Mouse (Mus musculus) cerebellum, adult 18-20 months (tissue): ENCODE results near the gene St5.
A peak's percentile ranks its signal among the peaks of the same experiment; 100 is the strongest.

Experiments
- DNase-seq, 2 experiments: peaks; one replicate each; pipeline ENCODE4 v3.0.0; 2021

St5 gene

DNA sequence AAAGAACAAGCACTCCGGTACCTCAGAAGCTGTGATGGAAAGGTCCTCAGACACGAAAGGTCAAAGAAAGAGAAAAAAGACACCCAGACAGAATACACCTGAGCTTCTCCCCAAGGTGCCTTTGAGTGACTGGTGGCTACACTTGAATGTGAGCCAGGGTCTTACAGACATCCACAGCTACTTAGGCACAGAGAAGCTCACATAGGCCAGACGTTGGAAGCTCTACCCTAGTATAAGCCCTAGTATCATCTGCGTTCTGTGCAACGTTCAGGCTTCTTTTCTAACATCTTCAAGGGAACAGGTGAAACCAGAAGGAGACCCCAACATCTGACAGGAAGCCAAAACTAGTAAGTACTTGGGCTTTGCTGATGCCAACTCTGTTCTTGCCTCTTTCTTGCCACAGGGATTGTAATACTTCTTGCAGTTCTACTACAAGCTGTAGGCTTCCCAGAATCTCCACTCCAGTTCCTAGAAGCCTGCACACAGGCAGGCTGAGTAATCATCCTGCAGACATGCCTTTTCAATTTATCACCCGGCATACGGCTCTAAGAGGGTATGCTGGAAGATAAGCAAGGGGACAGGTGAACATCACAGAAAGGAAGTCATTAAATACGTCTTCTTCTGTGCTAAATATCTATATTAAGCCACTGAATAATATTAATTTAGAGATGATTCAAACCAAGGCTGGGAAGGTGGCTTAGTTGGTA lies 67.2 kb downstream of the St5 start:
- no peak for DNase-seq

DNA sequence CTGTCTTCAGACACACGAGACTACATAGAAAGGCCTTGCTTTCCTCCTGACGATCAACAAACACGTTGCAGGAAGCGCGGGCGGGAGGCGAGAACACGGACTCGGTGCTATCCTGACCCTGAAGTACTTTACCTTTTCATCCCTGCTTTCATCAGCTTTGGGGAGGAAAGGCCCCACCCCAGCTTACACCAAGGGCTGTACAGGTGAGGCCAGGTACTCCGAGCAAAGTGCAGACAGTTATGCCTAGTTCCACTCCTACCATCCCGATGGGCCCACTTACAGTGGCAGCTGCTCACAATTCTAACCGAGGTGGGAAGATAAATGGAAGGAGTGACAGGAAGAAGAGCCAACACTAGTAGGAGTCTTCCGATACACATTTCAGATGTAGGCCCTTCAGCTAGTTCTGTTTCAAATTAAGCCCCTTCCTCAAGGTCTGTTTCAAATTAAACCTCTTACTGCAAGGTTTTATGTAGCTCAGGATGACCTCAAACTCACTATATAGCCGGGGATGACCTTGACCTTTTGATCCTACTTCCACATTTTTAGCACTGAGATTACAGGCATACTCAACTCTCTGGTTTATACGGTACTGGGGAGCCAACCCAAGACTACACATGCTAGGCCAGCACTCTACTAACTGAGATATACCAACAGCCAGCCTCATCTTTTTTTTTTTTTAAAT lies 69.9 kb downstream of the St5 start:
- DNase-seq, result no peak

DNA sequence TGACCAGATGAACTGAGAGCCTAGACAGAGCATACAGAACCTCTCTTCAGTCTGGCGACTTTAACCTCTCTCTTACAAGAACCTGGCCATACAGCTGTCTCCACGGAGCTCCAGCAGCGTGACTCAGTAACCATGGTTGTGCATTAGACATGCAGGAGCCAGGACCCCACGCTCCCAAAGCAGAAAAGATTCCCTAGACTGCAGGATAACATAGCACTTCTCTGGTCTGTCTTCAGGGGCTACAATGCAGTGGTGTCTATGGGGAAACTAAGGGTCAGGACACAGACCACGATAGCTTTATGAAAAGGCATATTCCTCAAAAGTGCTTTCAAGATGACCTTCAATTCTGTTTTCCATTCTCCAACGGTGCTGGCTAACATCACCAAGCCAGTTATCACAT lies 72.1 kb downstream of the St5 start:
- DNase-seq, result no peak

DNA sequence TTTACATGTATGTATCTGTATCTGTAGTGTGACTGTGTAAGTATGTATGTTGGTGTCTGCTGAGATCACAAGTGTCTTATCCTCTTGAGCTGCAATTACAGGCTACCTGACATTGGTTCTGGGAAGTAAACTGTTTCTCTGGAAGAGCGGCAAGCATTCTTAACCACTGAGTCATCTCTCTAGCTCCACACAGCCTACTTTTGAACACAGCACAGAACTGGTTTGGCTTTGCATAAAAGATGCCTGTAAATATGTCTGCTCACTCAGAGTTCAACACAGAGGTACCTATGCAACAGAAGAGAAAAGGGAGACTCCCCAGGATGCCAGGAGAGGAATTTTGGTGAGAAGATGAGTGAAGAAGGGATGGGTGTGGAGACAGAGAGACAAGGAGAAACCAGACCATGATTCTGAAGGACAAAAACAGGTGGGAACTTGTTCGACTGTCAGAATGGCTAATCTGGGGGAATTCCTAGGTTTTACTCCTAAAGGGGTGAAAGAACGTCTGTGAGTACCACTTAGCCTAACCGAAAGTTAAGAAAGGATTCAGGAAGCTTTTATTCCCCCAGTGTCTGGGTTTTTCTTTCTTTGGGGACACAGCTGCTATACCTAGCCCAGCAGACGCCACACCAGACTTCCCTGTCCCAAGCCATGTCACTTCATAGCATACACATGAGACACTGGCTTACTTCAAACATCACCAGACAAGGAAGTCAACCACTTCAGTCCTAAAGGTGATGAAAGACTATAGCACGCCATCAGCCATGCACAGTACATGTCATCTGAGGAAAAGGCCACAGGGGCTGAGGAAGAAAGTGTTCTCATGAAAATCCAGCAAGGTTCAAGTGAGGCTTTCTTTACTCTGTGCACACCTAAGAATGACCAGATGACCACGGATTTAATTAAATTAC lies 73.3 kb downstream of the St5 start:
- no peak for DNase-seq

DNA sequence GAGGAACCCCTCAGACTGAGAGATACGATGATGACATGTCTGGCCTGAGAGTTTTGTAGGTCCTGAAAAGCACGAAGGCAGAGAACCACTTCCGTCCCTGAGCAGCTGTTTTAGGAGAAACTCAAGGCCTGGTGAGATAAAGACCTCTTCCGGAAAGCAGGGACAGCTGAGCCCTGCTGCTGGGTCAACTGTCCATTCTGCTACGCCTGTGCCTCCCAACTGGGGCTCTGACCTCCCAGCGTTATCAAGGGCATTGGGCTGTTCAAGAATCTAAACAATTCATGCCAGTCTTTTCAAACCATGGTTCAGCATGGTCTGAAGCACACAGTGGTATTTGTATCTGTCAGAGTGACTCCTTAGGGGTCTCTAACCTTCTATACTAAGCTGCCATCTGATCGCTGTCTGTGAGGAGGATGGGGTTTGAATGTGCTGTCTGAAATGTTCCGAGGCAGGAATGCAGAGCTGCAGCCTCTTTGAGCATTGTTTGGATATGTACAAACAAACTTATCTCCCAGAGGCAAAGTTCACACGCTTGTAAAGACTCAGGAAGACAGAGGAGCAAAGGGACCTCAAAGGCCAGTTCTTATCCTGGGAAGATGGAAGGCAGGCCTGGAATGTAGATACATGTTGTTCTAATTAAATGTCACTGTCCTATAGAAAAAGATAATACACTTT lies 74.3 kb downstream of the St5 start:
- DNase-seq, result no peak

DNA sequence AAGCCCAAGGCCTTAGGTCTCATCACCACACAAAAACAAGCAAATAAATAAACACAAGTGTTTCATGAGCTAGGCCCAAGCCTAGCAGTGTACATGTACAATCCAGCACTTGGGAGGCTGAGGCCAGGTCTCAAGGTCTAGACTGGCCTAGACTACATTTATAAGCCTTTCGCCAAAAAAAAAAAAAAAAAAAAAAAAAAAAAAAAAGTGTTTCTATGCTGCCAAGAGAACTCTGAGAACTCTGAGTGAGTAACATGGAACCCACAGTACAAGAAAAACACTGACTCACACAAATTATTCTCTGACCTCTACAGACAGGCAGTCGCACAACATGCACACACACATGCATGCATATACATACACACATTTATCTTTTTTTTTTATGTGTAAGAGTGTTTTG lies 75.6 kb downstream of the St5 start:
- DNase-seq, result no peak

DNA sequence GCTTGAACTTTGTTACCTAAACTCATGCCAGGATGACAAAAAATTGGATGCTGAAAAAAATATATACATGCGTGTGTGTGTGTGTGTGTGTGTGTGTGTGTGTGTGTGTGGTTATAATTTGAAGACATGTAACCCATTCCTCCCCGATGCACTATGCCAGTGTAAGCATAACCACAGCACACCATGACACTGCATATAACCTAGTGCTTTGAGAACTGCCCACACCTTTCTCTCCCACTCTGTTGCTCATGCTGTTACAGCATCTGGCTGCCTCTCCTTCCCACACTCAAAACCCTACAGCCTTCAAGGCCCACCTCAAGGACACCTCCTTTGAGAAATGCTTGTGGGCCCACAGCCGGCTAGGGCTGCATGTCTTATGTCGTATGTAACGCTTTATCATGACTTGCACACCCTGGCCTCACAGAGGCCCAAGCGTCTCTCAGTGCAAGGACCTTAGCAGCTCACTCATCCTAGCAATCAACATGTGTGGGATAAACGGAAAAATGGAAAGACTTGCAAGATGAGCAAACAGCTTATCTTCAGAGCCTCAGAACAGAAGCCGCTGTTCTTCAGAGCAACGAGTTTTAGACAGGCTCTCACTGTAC lies 81.1 kb downstream of the St5 start:
- DNase-seq, result no peak

DNA sequence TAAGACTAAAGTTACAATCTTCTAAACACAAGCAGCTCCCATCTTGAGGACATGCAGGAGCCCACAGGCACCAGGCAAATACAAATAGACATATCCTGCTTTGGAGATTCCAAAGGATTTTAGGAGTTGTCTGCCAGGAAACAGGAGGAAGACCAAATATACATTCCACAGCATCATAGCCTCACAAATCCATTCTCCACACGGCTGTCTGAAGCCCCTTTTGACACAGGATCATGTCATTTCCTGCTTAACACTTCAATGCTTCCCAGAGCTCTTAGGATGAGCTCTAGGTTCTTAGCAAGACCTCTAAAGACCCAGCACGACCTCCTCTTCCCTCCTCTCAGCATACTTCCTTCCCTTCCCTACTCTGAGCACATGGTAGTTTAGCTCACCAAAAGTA lies 82.4 kb downstream of the St5 start:
- no peak for DNase-seq

DNA sequence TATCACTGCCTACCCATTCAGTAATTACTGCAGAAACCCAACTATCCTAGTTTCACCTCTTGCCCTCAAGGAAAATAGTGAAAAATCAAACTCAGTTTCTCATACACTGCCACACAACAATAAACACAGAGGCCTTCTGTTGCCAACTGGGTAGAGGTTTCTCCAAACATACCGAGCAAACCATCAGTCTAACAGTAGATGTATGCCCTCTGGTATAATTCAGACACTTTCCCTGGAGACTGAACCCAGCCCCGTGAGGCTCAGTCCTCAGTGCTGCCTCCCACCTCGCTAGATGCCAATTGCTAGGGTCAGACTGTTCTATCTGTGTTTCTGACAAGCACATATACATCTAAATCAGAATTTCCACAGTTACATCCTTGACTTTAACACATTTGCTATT lies 83.1 kb downstream of the St5 start:
- no peak for DNase-seq

DNA sequence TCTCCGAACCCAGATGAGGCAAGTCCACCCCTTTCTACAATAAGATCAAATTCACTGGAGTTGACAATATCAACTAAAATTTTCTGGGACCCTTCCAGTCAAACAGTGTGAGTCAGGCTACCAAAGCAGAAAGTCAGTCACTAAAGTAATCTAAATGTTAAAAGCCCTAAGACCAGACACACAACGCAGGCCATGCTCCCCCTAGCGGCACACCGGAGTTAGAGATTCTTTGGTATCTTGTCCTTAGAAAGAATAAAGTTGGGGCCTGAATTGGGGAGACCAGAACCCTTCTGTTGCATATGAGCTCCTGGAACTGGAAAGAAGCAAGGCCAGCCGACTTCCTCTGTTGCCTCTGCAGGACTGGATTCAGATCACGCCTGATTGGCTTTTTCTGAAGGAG lies 84.7 kb downstream of the St5 start:
- peak; percentile 60 to 72 for DNase-seq

DNA sequence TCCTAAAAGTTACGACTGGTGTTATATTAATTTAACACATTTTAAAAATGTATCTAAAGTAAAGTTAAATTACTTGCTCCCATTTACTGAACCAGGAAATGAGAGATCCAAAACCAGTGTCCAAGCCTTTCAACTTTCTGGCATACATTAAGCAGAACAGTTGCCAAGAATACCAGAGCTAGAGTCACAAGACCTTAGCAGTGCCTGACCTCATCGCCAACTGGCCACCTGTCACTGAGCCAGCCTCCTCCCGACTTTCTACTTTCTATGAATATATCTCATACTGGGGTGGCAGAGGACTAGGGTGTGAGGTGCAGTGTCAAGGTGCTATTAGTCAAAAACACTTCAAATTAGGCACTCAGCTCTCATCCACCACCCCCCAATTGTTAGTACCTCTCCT lies 85.6 kb downstream of the St5 start:
- DNase-seq, result peak; percentile 92 to 95

DNA sequence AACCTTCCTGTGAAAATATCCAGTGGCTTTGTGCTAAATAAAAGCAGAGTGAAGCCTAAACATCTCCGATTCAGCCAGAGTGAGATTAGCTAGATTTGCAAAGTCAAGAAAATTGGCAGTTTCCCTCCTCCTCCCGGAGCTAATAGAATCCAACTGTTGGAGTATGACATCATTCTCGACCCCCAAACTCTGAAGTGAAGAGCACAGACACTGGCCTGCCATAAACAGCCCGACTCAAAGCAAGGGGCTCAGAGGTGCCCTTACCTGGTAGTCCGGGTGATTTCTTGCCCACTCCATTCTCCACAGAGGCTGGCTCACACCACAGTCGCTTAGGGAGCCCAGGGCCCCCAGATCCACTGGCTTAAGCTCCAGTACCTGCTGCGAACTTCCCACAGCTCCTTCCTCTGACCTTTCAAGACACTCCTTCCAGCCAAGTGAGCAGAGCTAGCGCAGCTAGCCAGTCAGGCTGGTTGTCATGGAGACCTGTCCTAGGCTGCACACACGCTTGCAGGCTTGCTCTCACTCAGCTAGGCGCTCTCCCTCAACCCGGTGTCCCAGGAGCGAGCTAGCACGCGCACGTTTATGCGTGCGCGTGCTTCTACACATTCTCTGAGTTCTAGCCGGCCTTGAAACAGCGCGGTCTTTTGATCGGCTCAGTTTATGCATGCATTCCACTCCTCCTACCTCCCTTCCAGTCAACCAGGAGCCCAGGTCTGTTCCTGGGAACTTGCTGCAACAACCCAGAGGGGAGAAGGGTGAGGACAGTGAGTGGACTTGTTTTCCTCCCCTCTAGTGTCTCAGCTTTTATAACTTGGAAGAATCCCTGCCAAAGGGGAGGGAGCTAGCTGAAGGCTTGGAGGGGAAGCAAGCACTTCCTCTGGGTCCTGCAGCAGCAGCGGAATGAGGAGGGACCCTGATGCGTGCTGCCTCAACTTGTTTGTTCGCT lies 87.1 kb downstream of the St5 start:
- DNase-seq, result peak; percentile 82 to 92

DNA sequence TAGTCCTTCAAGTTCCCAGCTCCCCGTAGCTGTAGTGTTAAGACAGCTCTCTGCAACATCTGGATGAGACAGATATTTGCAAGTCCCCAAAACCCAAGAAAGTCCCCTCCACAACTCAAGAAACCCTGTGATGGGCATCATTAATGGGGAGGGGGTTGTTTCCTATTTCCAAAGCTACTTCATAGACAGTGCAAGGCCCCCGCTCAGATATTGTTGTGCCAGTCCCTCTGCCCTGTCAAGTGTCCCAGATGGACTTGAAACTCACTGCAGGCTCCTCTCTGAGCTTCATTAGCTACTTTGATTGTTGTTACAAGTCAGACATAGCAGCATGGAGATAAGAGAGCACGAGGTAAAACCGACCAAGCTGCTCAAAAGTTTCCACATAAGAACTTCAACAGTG lies 87.8 kb downstream of the St5 start:
- peak in 1 of 2 experiments; percentile 26 for DNase-seq

DNA sequence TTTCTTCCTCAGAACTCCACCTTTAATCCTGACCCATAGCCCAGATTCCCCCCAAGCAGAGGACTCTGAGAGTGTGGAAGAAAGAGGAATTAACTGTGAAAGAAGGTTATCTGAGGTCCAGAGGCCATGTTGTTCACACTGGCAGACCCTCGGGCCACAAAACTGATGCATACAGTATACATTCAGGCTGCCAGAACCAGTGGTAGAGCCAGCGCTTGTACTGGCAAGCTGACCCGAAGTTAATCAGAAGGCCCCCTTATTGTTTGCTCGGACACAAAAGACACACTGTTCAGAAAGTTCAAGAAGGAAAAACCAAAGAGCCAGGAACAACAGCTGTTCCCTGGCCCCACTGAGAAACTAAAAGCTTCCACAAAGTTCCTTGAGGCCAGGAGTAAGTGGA lies 88.5 kb downstream of the St5 start:
- DNase-seq, result peak in 1 of 2 experiments; percentile 24

DNA sequence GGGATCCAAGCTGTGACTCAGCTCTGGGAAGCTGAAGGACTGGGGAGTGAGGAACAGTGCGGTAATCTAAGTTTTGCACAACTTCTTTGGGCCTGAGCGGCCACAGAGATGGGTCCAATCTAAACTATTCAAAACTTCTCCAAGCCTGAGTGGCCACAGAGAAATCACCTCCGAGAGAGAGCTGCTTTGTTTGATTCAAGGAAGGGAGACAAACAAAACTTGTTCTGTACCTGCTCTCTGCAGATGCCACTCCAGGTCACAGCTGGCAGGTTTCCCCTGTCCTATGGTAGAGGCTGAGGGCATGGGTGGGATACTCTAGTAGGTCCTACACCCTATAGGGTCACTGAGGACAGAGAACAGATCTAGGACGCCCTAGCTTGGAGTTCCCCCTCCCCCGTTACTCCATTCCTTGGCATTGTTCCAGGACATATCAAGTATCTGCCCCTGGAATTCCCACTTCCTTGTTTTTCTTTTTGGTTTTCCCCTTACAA lies 89.8 kb downstream of the St5 start:
- DNase-seq, result peak; percentile 19 to 23

DNA sequence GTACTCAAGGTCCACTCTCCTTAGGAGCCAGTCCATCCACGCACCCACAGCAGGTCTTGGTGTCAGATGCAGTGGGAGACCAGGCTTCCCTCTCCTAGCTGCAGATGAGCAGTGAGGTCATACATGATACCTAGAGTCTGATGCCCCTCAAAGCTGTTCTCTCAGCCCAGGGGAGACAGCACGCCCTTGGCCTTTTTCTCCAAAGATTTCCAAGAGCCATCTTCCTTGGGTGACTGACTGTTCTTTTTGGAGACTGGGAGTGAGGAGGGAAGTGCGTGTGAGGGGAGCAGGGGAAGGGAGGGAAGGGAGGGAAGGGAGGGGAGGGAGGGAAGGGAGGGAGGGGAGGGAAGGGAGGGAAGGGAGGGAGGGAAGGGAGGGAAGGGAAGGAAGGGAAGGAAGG lies 90.4 kb downstream of the St5 start:
- no peak for DNase-seq

DNA sequence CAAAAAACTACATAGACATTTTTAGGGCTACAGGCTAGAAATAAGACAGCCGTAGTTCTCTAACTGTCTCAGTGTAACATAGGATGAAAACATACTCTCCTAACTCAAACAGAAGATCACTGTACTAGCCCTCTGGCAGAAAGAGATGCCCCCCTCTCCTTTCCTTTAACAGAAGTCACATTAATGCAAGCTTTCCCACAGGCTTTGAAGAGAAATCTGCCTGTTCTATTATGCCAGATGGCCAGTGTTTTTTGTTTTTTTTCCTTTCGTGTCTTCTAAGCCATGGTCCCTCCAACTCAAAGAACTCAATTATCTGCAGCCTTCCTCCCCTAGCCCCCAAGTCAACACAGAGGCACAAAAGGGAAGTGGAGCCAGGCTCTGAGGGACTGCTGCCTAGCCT lies 90.9 kb downstream of the St5 start:
- no peak for DNase-seq

DNA sequence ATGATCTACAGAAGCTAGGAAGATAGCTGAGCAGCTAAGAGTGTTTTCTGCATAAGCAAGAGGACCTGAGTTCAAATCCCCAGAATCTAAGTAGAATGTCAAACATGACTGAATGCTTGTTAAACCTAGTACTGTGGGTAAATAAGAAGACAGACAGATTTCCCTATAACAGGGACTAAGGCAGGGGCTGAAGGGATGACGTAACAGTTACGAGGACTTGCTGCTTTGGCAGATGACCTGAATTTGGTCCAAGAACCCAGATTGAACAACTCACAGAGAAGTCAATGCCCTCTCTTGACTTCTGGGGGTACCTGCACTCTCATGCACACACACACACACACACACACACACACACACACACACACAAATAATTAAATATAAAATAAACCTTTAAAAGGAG lies 93.1 kb downstream of the St5 start:
- DNase-seq, result no peak

DNA sequence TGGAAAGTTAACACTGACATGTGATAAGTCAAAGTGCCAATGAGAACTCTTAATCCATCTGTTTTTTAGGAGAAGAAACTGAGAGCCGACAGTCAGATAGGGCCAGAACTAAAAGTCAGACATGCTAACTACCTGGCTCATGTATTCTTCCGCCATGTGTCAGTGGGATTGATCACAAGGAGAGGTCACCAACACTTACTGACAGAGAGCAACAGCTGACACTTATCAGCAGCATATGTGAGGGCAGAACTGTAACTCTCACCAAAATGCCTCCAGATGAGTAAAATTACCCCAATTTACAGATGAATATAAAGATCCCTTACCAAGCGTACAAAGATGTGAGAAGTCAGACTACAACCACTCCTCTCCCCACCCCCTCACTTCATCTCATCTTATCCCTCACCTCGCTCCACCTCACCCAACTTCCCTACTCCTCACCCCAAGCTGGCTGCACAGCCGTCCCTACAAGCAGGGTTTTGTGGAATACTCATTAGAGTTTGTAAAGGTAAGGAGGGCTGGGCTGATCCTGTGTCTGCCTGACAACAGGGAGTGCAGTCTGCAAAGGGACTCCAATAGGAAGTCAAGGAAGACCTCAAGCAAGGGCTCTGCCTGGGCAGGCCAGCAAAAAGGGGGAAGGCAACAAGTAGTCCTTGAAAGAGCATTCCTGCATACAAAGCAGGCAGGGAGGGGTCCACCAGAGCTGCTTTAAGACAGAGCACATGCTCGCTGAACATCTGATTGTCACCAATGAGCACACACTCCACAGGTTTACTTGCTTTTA lies 93.7 kb downstream of the St5 start:
- no peak for DNase-seq

DNA sequence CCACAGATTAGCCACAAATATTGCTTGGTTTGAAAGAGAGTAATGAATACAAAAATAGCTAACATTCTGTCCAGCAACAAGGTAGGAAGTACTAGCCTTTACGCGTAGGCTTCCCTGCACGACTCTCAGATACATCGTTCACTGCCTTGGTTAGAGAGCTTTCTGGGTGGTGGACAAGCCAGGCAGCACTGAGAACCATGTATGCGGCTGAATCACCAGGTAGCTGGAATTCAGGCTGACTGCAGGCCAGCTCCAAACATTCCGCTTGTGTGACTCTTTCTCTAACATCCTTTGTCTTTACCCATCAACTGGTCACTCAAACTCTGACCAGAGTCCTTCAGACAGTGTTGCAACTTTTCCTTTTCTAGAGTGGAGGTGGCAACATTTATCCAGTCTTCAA lies 94.6 kb downstream of the St5 start:
- no peak for DNase-seq
